Mouse (Mus musculus) embryonic facial prominence, embryonic 10.5 days (tissue): ENCODE results near the gene Cyp2j8. TPM values are rescaled to one million over a fixed set of nuclear protein-coding genes. Genes with fewer than 3 reads are reported as not detected.
"Not testable (repeated sequence)": the region's sequence is repeated elsewhere in the genome, so short reads cannot be mapped to it uniquely, and the experiment has no call there.

Experiments
- DNase-seq: peaks from one replicate; pipeline ENCODE4 v3.0.0-alpha.2; 2017; ENCODE audit warnings: low spot score
- H3K27ac ChIP-seq: fragments of 300-500 bp; sonication (generic); replicated peaks from 2 replicates; pipeline ENCODE4 v1.5.1; 2016; ENCODE audit warnings: mild to moderate bottlenecking
- H3K27me3 ChIP-seq: fragments of 300-500 bp; sonication (generic); replicated peaks from 2 replicates; pipeline ENCODE4 v1.6.1; 2016; ENCODE audit warnings: low read depth, mild to moderate bottlenecking; ENCODE audit not compliant: poor library complexity, severe bottlenecking
- H3K36me3 ChIP-seq: fragments of 300-500 bp; sonication (generic); replicated peaks from 2 replicates; pipeline ENCODE4 v1.6.1; 2016; ENCODE audit warnings: mild to moderate bottlenecking, moderate library complexity
- H3K4me1 ChIP-seq: fragments of 300-500 bp; sonication (generic); 2 replicates; pipeline ENCODE4 v1.6.1; 2016
- H3K4me3 ChIP-seq: fragments of 300-500 bp; sonication (generic); 2 replicates; pipeline ENCODE4 v1.5.1; 2016; ENCODE audit warnings: mild to moderate bottlenecking, moderate library complexity
- H3K9me3 ChIP-seq: fragments of 300-500 bp; sonication (generic); 2 replicates; pipeline ENCODE4 v1.6.1; 2016; ENCODE audit warnings: mild to moderate bottlenecking
- WGBS: fragments of 180-500 bp; shearing (Covaris S2); methylation state at CpG from one replicate; pipeline ENCODE4 v1.1.7; 2016; 5-methylcytosine and 5-hydroxymethylcytosine counted together
- polyA plus RNA-seq: library from polyadenylated mRNA; unstranded; fragments of >200 nt; fragmentation: Nextera tagmentation; extraction: Ambion mirVana; gene quantifications from 2 replicates; pipeline ENCODE4 v1.2.1, GENCODE M21; 2016

Gene Cyp2j8
- polyA plus RNA-seq: not detected in 2 replicates

- no peak for DNase-seq
- no peaks in the 10 kb centered on the region for H3K36me3 ChIP-seq
- no peak within 1 kb of the TSS for H3K27ac ChIP-seq
- WGBS: 78% methylated on average over 1 of the region's 1 CpGs
- no peaks in the 10 kb centered on the region for H3K9me3 ChIP-seq
- no peaks in the 10 kb centered on the region for H3K4me1 ChIP-seq
- no peak within 1 kb of the TSS for H3K4me3 ChIP-seq
- H3K27me3 ChIP-seq: no peaks in the 10 kb centered on the region
These were observed at the start of gene Cyp2j8 for GRCm38 (mm10) chr4:96507286-96507685. Gene Cyp2j8 (minus strand): TSS chr4:96507386.

- 5% methylated on average over 16 of the region's 16 CpGs for WGBS
- H3K4me3 ChIP-seq: peak within 1 kb of the TSS; percentile 72
- H3K36me3 ChIP-seq: no peaks in the 10 kb centered on the region
- H3K27me3 ChIP-seq: no peaks in the 10 kb centered on the region
- H3K9me3 ChIP-seq: no peaks in the 10 kb centered on the region
- peaks cover 17% of the 10 kb centered on the region; the same call in 1 of the 2 replicates for H3K4me1 ChIP-seq
- DNase-seq: peak; percentile 71
- H3K27ac ChIP-seq: peak within 1 kb of the TSS; percentile 89
These were observed 46.1 kb upstream of the Cyp2j8 start, which contains the start of gene Cyp2j6 for GRCm38 (mm10) chr4:96553133-96553819. Gene Cyp2j6 (minus strand): TSS chr4:96553661.

GRCm38 (mm10) chr4:96551619-96552018, 44.4 kb upstream of the Cyp2j8 start:
- Histone ChIP-seq H3K27ac (no peak overlapping the region), H3K9me3 (no peaks in the 10 kb centered on the region), H3K36me3 (no peaks in the 10 kb centered on the region), H3K4me1 (peaks cover 17% of the 10 kb centered on the region; the same call in 1 of the 2 replicates), H3K27me3 (no peaks in the 10 kb centered on the region), H3K4me3 (no peak overlapping the region)
- 90% methylated on average over 3 of the region's 3 CpGs for whole genome bisulfite sequencing
- DNase-seq: no peak

GRCm38 (mm10) chr4:96545976-96546375, 38.8 kb upstream of the Cyp2j8 start:
- Histone ChIP-seq H3K36me3 (no peaks in the 10 kb centered on the region), H3K27ac (no peak overlapping the region), H3K4me3 (no peak overlapping the region), H3K9me3 (no peaks in the 10 kb centered on the region), H3K4me1 (no peaks in the 10 kb centered on the region), H3K27me3 (no peaks in the 10 kb centered on the region)
- no peak for DNase-seq
- 35% methylated on average over 1 of the region's 1 CpGs for WGBS

- H3K36me3 ChIP-seq: peaks cover 11% of the 10 kb centered on the region; the same call in 1 of the 2 replicates
- no peaks in the 10 kb centered on the region for H3K9me3 ChIP-seq
- H3K27ac ChIP-seq: no peak overlapping the region
- WGBS: 33% methylated on average over 1 of the region's 1 CpGs
- H3K4me3 ChIP-seq: no peak overlapping the region
- H3K4me1 ChIP-seq: no peaks in the 10 kb centered on the region
- no peak for DNase-seq
- no peaks in the 10 kb centered on the region for H3K27me3 ChIP-seq
These were observed 18.6 kb upstream of the Cyp2j8 start for GRCm38 (mm10) chr4:96525772-96526171.

- no peak overlapping the region for H3K4me3 ChIP-seq
- no peak for DNase-seq
- H3K36me3 ChIP-seq: peaks cover 6% of the 10 kb centered on the region; the same call in 1 of the 2 replicates
- no peak overlapping the region for H3K27ac ChIP-seq
- H3K27me3 ChIP-seq: no peaks in the 10 kb centered on the region
- H3K4me1 ChIP-seq: no peaks in the 10 kb centered on the region
- H3K9me3 ChIP-seq: no peaks in the 10 kb centered on the region
- WGBS: 89% methylated on average over 2 of the region's 2 CpGs
These were observed 15.1 kb upstream of the Cyp2j8 start for GRCm38 (mm10) chr4:96522256-96522655.

- Histone ChIP-seq H3K4me3 (no peak overlapping the region), H3K9me3 (no peaks in the 10 kb centered on the region), H3K27ac (no peak overlapping the region), H3K36me3 (no peaks in the 10 kb centered on the region), H3K27me3 (no peaks in the 10 kb centered on the region), H3K4me1 (no peaks in the 10 kb centered on the region)
- DNase-seq: no peak
- 85% methylated on average over 3 of the region's 3 CpGs for WGBS
These were observed 2.9 kb upstream of the Cyp2j8 start for GRCm38 (mm10) chr4:96510083-96510482.

GRCm38 (mm10) chr4:96463311-96464060, 43.7 kb downstream of the Cyp2j8 start:
- H3K4me3 ChIP-seq, H3K27ac ChIP-seq, H3K36me3 ChIP-seq, H3K4me1 ChIP-seq, DNase-seq, H3K27me3 ChIP-seq: not testable (repeated sequence)
- H3K9me3 ChIP-seq: peaks cover 11% of the 10 kb centered on the region; the same call in 1 of the 2 replicates
- 88% methylated on average over 30 of the region's 30 CpGs for WGBS

Other genes starting within 250 kb of the Cyp2j8 start
- gene Cyp2j11, start 158.7 kb downstream of the Cyp2j8 start, polyA plus RNA-seq: not detected in 2 replicates
- gene Cyp2j6, start 46.3 kb upstream of the Cyp2j8 start, polyA plus RNA-seq: 4.4 and 5.2 TPM in 2 replicates
- gene Cyp2j9, start 84.2 kb upstream of the Cyp2j8 start, polyA plus RNA-seq: 0.72 and 1.0 TPM in 2 replicates
- gene Cyp2j5, start 156.8 kb upstream of the Cyp2j8 start, polyA plus RNA-seq: not detected in 2 replicates